Mouse (Mus musculus): ENCODE data around the gene Maco1. TPM values are rescaled to one million over a fixed set of nuclear protein-coding genes. Genes with fewer than 3 reads are reported as not detected.

Maco1 gene
- polyA plus RNA-seq, 1 experiment from 2014 or later, result 48.2 TPM

DNA sequence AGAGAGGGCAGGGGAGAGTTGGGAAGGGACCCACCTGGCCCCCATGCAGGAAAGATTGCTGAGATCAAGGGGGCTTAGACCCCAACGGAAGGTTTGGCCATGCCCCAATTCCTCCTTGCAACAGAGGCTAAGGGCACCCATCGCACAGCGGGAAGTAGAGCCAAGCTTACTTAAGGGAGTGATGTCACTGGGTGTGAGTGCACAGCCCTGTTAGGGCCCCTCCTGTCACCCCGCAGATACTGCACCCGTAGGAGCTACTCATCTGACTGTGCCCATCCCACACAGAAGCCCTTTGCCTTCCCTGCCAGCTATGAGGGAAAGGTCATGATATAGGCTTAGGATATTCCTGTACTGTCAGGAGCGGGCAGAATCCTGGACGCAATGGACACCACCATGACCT lies 93.6 kb downstream of the Maco1 start:
- no peaks in the 10 kb centered on the region for H3K36me3 ChIP-seq
- H3K27me3 ChIP-seq (ENCODE audit: insufficient read depth, poor library complexity, severe bottlenecking), result peaks cover 6% of the 10 kb centered on the region; the same call in 1 of the 2 replicates
- 0 out of 2 replicates have a peak overlapping the region, but pooled peaks have one; percentile 9 for H3K27ac ChIP-seq
- no peaks in the 10 kb centered on the region for H3K9me3 ChIP-seq
- no peak overlapping the region for H3K4me3 ChIP-seq
- DNase-seq (ENCODE audit: low spot score), result no peak
- peaks cover 70% of the 10 kb centered on the region for H3K4me1 ChIP-seq (replicated peaks)
- 93% methylated on average over 7 of the region's 7 CpGs for WGBS

DNA sequence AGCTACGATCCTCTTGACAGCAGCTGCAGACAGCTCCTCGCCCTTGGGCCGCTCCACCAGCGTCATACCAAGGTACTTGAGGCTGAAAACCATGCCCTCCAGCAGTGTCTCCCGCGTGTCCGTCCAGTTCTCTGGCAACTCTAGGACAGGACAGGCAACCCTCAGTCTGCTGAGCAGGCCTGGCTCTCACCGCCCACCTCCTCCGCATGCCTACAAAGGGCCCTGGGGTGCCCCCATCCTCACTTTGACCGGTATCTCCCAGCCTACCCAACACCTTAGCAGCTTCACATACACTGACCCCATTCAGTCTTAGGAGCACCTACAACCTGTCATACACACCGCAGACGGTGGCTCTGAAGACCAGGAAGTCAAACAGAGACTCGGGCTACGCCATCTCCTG lies 94.2 kb downstream of the Maco1 start:
- H3K4me3 ChIP-seq, result no peak overlapping the region
- H3K4me1 ChIP-seq (replicated peaks), result peaks cover 70% of the 10 kb centered on the region
- H3K27me3 ChIP-seq (ENCODE audit: insufficient read depth, poor library complexity, severe bottlenecking), result 0 out of 2 replicates have a peak, but pooled peaks cover 3% of the 10 kb centered on the region
- no peak for DNase-seq (ENCODE audit: low spot score)
- H3K36me3 ChIP-seq, result no peaks in the 10 kb centered on the region
- H3K9me3 ChIP-seq, result no peaks in the 10 kb centered on the region
- peak overlapping the region; percentile 12; the same call in 1 of the 2 replicates for H3K27ac ChIP-seq
- WGBS, result 94% methylated on average over 14 of the region's 14 CpGs

GRCm38 (mm10) chr4:134758367-134758766 lies 94.8 kb downstream of the Maco1 start:
- DNase-seq (ENCODE audit: low spot score), result no peak
- no peak overlapping the region for H3K4me3 ChIP-seq
- 84% methylated on average over 4 of the region's 4 CpGs for WGBS
- no peaks in the 10 kb centered on the region for H3K27me3 ChIP-seq (ENCODE audit: insufficient read depth, poor library complexity, severe bottlenecking)
- H3K27ac ChIP-seq, result peak overlapping the region; percentile 12; the same call in 1 of the 2 replicates
- H3K4me1 ChIP-seq (replicated peaks), result peaks cover 72% of the 10 kb centered on the region
- H3K9me3 ChIP-seq, result no peaks in the 10 kb centered on the region
- H3K36me3 ChIP-seq, result no peaks in the 10 kb centered on the region

DNA sequence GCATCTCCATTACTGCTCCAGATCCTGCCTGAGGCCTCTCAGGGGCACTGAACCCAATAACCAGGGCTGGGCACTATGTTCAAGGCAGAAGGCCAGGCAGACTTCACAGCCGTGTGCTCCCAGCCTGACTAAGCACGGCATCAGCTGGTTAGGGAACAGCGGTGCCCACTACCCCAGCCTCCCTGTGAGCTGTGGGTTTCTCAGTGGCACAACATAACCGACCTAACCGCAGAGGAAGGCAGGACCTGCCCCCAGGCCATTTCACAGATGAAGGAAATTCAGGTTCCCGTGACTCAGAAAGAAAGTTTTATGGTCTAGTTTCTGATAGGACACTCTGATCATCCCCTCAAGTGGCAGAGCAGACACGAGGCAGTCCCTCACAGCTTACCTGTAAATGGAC lies 96.2 kb downstream of the Maco1 start:
- H3K4me1 ChIP-seq (replicated peaks), result peaks cover 85% of the 10 kb centered on the region
- DNase-seq (ENCODE audit: low spot score), result no peak
- no peak overlapping the region for H3K27ac ChIP-seq
- 82% methylated on average over 7 of the region's 7 CpGs for WGBS
- H3K36me3 ChIP-seq, result no peaks in the 10 kb centered on the region
- H3K27me3 ChIP-seq (ENCODE audit: insufficient read depth, poor library complexity, severe bottlenecking), result 0 out of 2 replicates have a peak, but pooled peaks cover 4% of the 10 kb centered on the region
- no peak overlapping the region for H3K4me3 ChIP-seq
- no peaks in the 10 kb centered on the region for H3K9me3 ChIP-seq

GRCm38 (mm10) chr4:134754941-134755340 lies 98.2 kb downstream of the Maco1 start:
- Histone ChIP-seq H3K36me3 (no peaks in the 10 kb centered on the region), H3K27ac (peak overlapping the region; percentile 75; the same call in 1 of the 2 replicates), H3K9me3 (no peaks in the 10 kb centered on the region), H3K27me3 (ENCODE audit: insufficient read depth, poor library complexity, severe bottlenecking) (0 out of 2 replicates have a peak, but pooled peaks cover 4% of the 10 kb centered on the region), H3K4me1 (replicated peaks) (peaks cover 87% of the 10 kb centered on the region), H3K4me3 (no peak overlapping the region)
- 85% methylated on average over 13 of the region's 13 CpGs for WGBS
- no peak for DNase-seq (ENCODE audit: low spot score)

- no peak for DNase-seq (ENCODE audit: low spot score)
- H3K27ac ChIP-seq, result peak overlapping the region; percentile 75
- no peaks in the 10 kb centered on the region for H3K9me3 ChIP-seq
- 0 out of 2 replicates have a peak, but pooled peaks cover 4% of the 10 kb centered on the region for H3K27me3 ChIP-seq (ENCODE audit: insufficient read depth, poor library complexity, severe bottlenecking)
- WGBS, result 37% methylated on average over 10 of the region's 10 CpGs
- H3K4me1 ChIP-seq (replicated peaks), result peaks cover 83% of the 10 kb centered on the region
- H3K36me3 ChIP-seq, result no peaks in the 10 kb centered on the region
- no peak overlapping the region for H3K4me3 ChIP-seq
Measured at GRCm38 (mm10) chr4:134754371-134754770, 98.8 kb downstream of the Maco1 start.

- H3K4me1 ChIP-seq (replicated peaks), result peaks cover 77% of the 10 kb centered on the region
- DNase-seq (ENCODE audit: low spot score), result no peak
- no peaks in the 10 kb centered on the region for H3K9me3 ChIP-seq
- H3K27me3 ChIP-seq (ENCODE audit: insufficient read depth, poor library complexity, severe bottlenecking), result 0 out of 2 replicates have a peak, but pooled peaks cover 4% of the 10 kb centered on the region
- H3K27ac ChIP-seq, result peak overlapping the region; percentile 75
- no peak overlapping the region for H3K4me3 ChIP-seq
- H3K36me3 ChIP-seq, result no peaks in the 10 kb centered on the region
- WGBS, result 40% methylated on average over 17 of the region's 17 CpGs
Measured at GRCm38 (mm10) chr4:134753516-134754261, 99.5 kb downstream of the Maco1 start.

GRCm38 (mm10) chr4:134752911-134753426 lies 100.2 kb downstream of the Maco1 start:
- H3K9me3 ChIP-seq, result no peaks in the 10 kb centered on the region

More at GRCm38 (mm10) chr4:134752911-134753426, 100.2 kb downstream of the Maco1 start:
- H3K4me3 ChIP-seq, result no peak overlapping the region
- H3K4me1 ChIP-seq (replicated peaks), result peaks cover 71% of the 10 kb centered on the region
- peak overlapping the region; percentile 75 for H3K27ac ChIP-seq
- WGBS, result 50% methylated on average over 11 of the region's 11 CpGs
- 0 out of 2 replicates have a peak, but pooled peaks cover 4% of the 10 kb centered on the region for H3K27me3 ChIP-seq (ENCODE audit: insufficient read depth, poor library complexity, severe bottlenecking)
- DNase-seq (ENCODE audit: low spot score), result no peak
- H3K36me3 ChIP-seq, result no peaks in the 10 kb centered on the region; the same call in 1 of the 2 replicates

Other genes starting within 250 kb of the Maco1 start
- gene Man1c1, start 149.1 kb downstream of the Maco1 start, polyA plus RNA-seq (2016; fragmentation: Nextera tagmentation; extraction: Ambion mirVana), result 3.7 and 4.1 TPM in 2 replicates
- gene Ldlrap1, start 85.3 kb downstream of the Maco1 start, polyA plus RNA-seq (2016; fragmentation: Nextera tagmentation; extraction: Ambion mirVana), result 9.7 and 11.4 TPM in 2 replicates
- gene Rhd, start 11.2 kb upstream of the Maco1 start, polyA plus RNA-seq (2016; fragmentation: Nextera tagmentation; extraction: Ambion mirVana), result 11.2 and 12.5 TPM in 2 replicates
- gene Tmem50a, start 61.7 kb upstream of the Maco1 start, polyA plus RNA-seq (2016; fragmentation: Nextera tagmentation; extraction: Ambion mirVana), result 132 and 149 TPM in 2 replicates
- gene Rsrp1, start 70.2 kb upstream of the Maco1 start, polyA plus RNA-seq (2016; fragmentation: Nextera tagmentation; extraction: Ambion mirVana), result 335 and 382 TPM in 2 replicates
- 67.6 and 75.2 TPM in 2 replicates for gene Syf2, start 77.6 kb upstream of the Maco1 start, polyA plus RNA-seq (2016; fragmentation: Nextera tagmentation; extraction: Ambion mirVana)